Mouse (Mus musculus) MEL (cell line): ENCODE results near the gene Fkrp. TPM values are rescaled to one million over a fixed set of nuclear protein-coding genes. Genes with fewer than 3 reads are reported as not detected.

Source experiments
- DNase-seq: peaks from one replicate; pipeline ENCODE4 v3.0.0; 2011; ENCODE audit warnings: low read depth, low spot score
- H3K27ac ChIP-seq: 2 replicates; pipeline ENCODE4 v1.5.1; 2012; ENCODE audit warnings: low read depth, mild to moderate bottlenecking, control low read depth, low read length, moderate library complexity; ENCODE audit not compliant: control insufficient read depth
- H3K27me3 ChIP-seq, 2 experiments: fragments of 150-350 bp in 1 of 2; sonication (generic) in 1 of 2; 2 replicates each; pipeline ENCODE4 v1.6.1; 2012; ENCODE audit warnings: low read length in 2 of 2, mild to moderate bottlenecking in 2 of 2, improper control_type of control experiment in 1 of 2, moderate library complexity in 1 of 2; ENCODE audit not compliant: insufficient read depth in 2 of 2, control insufficient read depth in 1 of 2
- H3K36me3 ChIP-seq, 2 experiments: 2 replicates each; pipeline ENCODE4 v1.6.1; 2012 to 2014; ENCODE audit warnings: low read length in 2 of 2, improper control_type of control experiment in 1 of 2, inconsistent platforms in 1 of 2, mild to moderate bottlenecking in 1 of 2; ENCODE audit not compliant: insufficient read depth in 2 of 2, control insufficient read depth in 1 of 2
- H3K4me1 ChIP-seq, 2 experiments: fragments of 150-350 bp in 1 of 2; sonication (generic) in 1 of 2; 2 replicates each; pipeline ENCODE4 v1.6.1; 2012; ENCODE audit warnings: low read length in 2 of 2, improper control_type of control experiment in 1 of 2, mild to moderate bottlenecking in 1 of 2; ENCODE audit not compliant: insufficient read depth in 2 of 2, control insufficient read depth in 1 of 2
- H3K4me3 ChIP-seq, 2 experiments: fragments of 150-350 bp in 1 of 2; sonication (generic) in 1 of 2; 2 replicates each; pipeline ENCODE4 v1.5.1; 2012; ENCODE audit warnings: low read depth in 2 of 2, low read length in 2 of 2, mild to moderate bottlenecking in 2 of 2, moderate library complexity in 2 of 2, control low read depth in 1 of 2, improper control_type of control experiment in 1 of 2; ENCODE audit not compliant: control insufficient read depth in 1 of 2, insufficient read depth in 1 of 2
- H3K79me2 ChIP-seq: 2 replicates; pipeline ENCODE4 v1.6.1; 2012; ENCODE audit warnings: mild to moderate bottlenecking, low read length, moderate library complexity; ENCODE audit not compliant: control insufficient read depth, poor library complexity, insufficient read depth
- H3K9ac ChIP-seq: 2 replicates; pipeline ENCODE4 v1.6.1; 2012; ENCODE audit warnings: low read depth, mild to moderate bottlenecking, control low read depth, low read length, moderate library complexity; ENCODE audit not compliant: control insufficient read depth, poor library complexity, severe bottlenecking
- H3K9me3 ChIP-seq: fragments of 150-350 bp; sonication (generic); replicated peaks from 2 replicates; pipeline ENCODE4 v1.6.1; 2012; ENCODE audit warnings: mild to moderate bottlenecking, low read length, improper control_type of control experiment, moderate library complexity; ENCODE audit not compliant: insufficient read depth
- BHLHE40 ChIP-seq: IDR thresholded peaks from 2 replicates; pipeline ENCODE4 v1.6.1; 2012; ENCODE audit warnings: low read depth, mild to moderate bottlenecking, inconsistent platforms, low read length, improper control_type of control experiment, borderline replicate concordance
- CHD1 ChIP-seq: IDR thresholded peaks from 2 replicates; pipeline ENCODE4 v1.6.1; 2012; ENCODE audit warnings: low read depth, mild to moderate bottlenecking, inconsistent platforms, low read length, improper control_type of control experiment
- CHD2 ChIP-seq: IDR thresholded peaks from 2 replicates; pipeline ENCODE4 v1.6.1; 2011; ENCODE audit warnings: low read length, improper control_type of control experiment
- CTCF ChIP-seq, 3 experiments: IDR thresholded peaks in 2 of 3; conservative IDR thresholded peaks in 1 of 3; 2 replicates each; pipeline ENCODE4 v1.5.1; 2011 to 2012; ENCODE audit warnings: low read length in 3 of 3, low read depth in 2 of 3, mild to moderate bottlenecking in 2 of 3, improper control_type of control experiment in 1 of 3, inconsistent platforms in 1 of 3, mixed read lengths in 1 of 3, moderate library complexity in 1 of 3; ENCODE audit not compliant: control insufficient read depth in 1 of 3, insufficient read depth in 1 of 3, poor library complexity in 1 of 3, severe bottlenecking in 1 of 3
- E2F4 ChIP-seq: IDR thresholded peaks from 2 replicates; pipeline ENCODE4 v1.6.1; 2011; ENCODE audit warnings: low read depth, low read length, improper control_type of control experiment, borderline replicate concordance
- EP300 ChIP-seq, 2 experiments: IDR thresholded peaks; 2 replicates each; pipeline ENCODE4 v1.6.1; 2011; ENCODE audit warnings: improper control_type of control experiment in 2 of 2, low read length in 2 of 2, low read depth in 1 of 2, mild to moderate bottlenecking in 1 of 2
- ETS1 ChIP-seq: IDR thresholded peaks from 2 replicates; pipeline ENCODE4 v1.6.1; 2012; ENCODE audit warnings: low read depth, mild to moderate bottlenecking, inconsistent platforms, low read length, improper control_type of control experiment, moderate library complexity
- GABPA ChIP-seq: IDR thresholded peaks from 2 replicates; pipeline ENCODE4 v1.6.1; 2012; ENCODE audit warnings: low read depth, mild to moderate bottlenecking, inconsistent platforms, low read length, improper control_type of control experiment, moderate library complexity
- KAT2A ChIP-seq: conservative IDR thresholded peaks from 2 replicates; pipeline ENCODE4 v1.6.1; 2012; ENCODE audit warnings: low read depth, low read length, improper control_type of control experiment, inconsistent platforms
- MAX ChIP-seq: IDR thresholded peaks from 2 replicates; pipeline ENCODE4 v1.6.1; 2011; ENCODE audit warnings: low read length, improper control_type of control experiment
- MAZ ChIP-seq: IDR thresholded peaks from 2 replicates; pipeline ENCODE4 v1.6.1; 2012; ENCODE audit warnings: low read depth, mild to moderate bottlenecking, inconsistent platforms, low read length, improper control_type of control experiment
- MEF2A ChIP-seq: IDR thresholded peaks from 2 replicates; pipeline ENCODE4 v1.6.1; 2014; ENCODE audit warnings: low read depth, mild to moderate bottlenecking, inconsistent platforms, low read length, improper control_type of control experiment; ENCODE audit not compliant: poor library complexity, insufficient replicate concordance, severe bottlenecking; ENCODE audit errors: extremely low read depth
- MXI1 ChIP-seq: IDR thresholded peaks from 2 replicates; pipeline ENCODE4 v1.6.1; 2011; ENCODE audit warnings: mild to moderate bottlenecking, low read depth, low read length, improper control_type of control experiment
- MYB ChIP-seq: IDR thresholded peaks from 2 replicates; pipeline ENCODE4 v1.6.1; 2011; ENCODE audit warnings: mild to moderate bottlenecking, low read depth, low read length, improper control_type of control experiment
- NELFE ChIP-seq: IDR thresholded peaks from 2 replicates; pipeline ENCODE4 v1.6.1; 2011; ENCODE audit warnings: low read depth, low read length, improper control_type of control experiment
- NRF1 ChIP-seq: IDR thresholded peaks from 2 replicates; pipeline ENCODE4 v1.6.1; 2014; ENCODE audit warnings: low read depth, mild to moderate bottlenecking, inconsistent platforms, low read length, improper control_type of control experiment, moderate library complexity; ENCODE audit not compliant: poor library complexity, insufficient read depth, severe bottlenecking
- POLR2A ChIP-seq, 2 experiments: IDR thresholded peaks; 2 replicates each; pipeline ENCODE4 v1.6.1; 2011 to 2012; ENCODE audit warnings: low read length in 2 of 2, mild to moderate bottlenecking in 2 of 2, control low read depth in 1 of 2, improper control_type of control experiment in 1 of 2, low read depth in 1 of 2, moderate library complexity in 1 of 2; ENCODE audit not compliant: control insufficient read depth in 1 of 2, insufficient read depth in 1 of 2, poor library complexity in 1 of 2
- POLR2AphosphoS2 ChIP-seq: IDR thresholded peaks from 2 replicates; pipeline ENCODE4 v1.6.1; 2011; ENCODE audit warnings: low read length, improper control_type of control experiment
- RAD21 ChIP-seq: IDR thresholded peaks from 2 replicates; pipeline ENCODE4 v1.6.1; 2011; ENCODE audit warnings: mild to moderate bottlenecking, low read depth, low read length, improper control_type of control experiment
- RCOR1 ChIP-seq: IDR thresholded peaks from 2 replicates; pipeline ENCODE4 v1.6.1; 2012; ENCODE audit warnings: low read depth, mild to moderate bottlenecking, inconsistent platforms, low read length, improper control_type of control experiment
- SIN3A ChIP-seq: IDR thresholded peaks from 2 replicates; pipeline ENCODE4 v1.6.1; 2012; ENCODE audit warnings: low read length, improper control_type of control experiment, inconsistent platforms
- SMC3 ChIP-seq: IDR thresholded peaks from 2 replicates; pipeline ENCODE4 v1.6.1; 2011; ENCODE audit warnings: low read depth, low read length, improper control_type of control experiment
- TAL1 ChIP-seq: IDR thresholded peaks from 2 replicates; pipeline ENCODE4 v1.6.1; 2012; ENCODE audit warnings: mild to moderate bottlenecking, inconsistent platforms, low read length, moderate library complexity, mixed read lengths
- TBP ChIP-seq: IDR thresholded peaks from 2 replicates; pipeline ENCODE4 v1.8.0; 2011; ENCODE audit warnings: low read depth, low read length, improper control_type of control experiment
- UBTF ChIP-seq: IDR thresholded peaks from 2 replicates; pipeline ENCODE4 v1.6.1; 2012; ENCODE audit warnings: low read depth, mild to moderate bottlenecking, inconsistent platforms, low read length, improper control_type of control experiment, moderate library complexity, borderline replicate concordance; ENCODE audit not compliant: insufficient read depth
- USF1 ChIP-seq: IDR thresholded peaks from 2 replicates; pipeline ENCODE4 v1.6.1; 2014; ENCODE audit warnings: low read depth, mild to moderate bottlenecking, inconsistent platforms, low read length, improper control_type of control experiment, moderate library complexity
- USF2 ChIP-seq, 2 experiments: IDR thresholded peaks; 2 replicates each; pipeline ENCODE4 v1.6.1; 2011 to 2012; ENCODE audit warnings: improper control_type of control experiment in 2 of 2, low read length in 2 of 2, borderline replicate concordance in 1 of 2, inconsistent platforms in 1 of 2, low read depth in 1 of 2, mild to moderate bottlenecking in 1 of 2; ENCODE audit not compliant: insufficient read depth in 1 of 2
- ZKSCAN1 ChIP-seq: IDR thresholded peaks from 2 replicates; pipeline ENCODE4 v1.6.1; 2012; ENCODE audit warnings: low read depth, mild to moderate bottlenecking, inconsistent platforms, low read length, improper control_type of control experiment, moderate library complexity
- ZMIZ1 ChIP-seq: IDR thresholded peaks from 2 replicates; pipeline ENCODE4 v1.6.1; 2012; ENCODE audit warnings: low read depth, mild to moderate bottlenecking, inconsistent platforms, low read length, improper control_type of control experiment, moderate library complexity
- polyA plus RNA-seq, 2 experiments: library from polyadenylated mRNA; stranded (reverse) in 1 of 2; unstranded in 1 of 2; fragments of >175 nt in 1 of 2; fragments of >200 nt in 1 of 2; gene quantifications; 2 replicates each; pipeline versions ENCODE4 v1.2.1 to v1.2.4; 2012; ENCODE audit warnings: low replicate concordance in 2 of 2, low read depth in 1 of 2; ENCODE audit not compliant: insufficient read length in 2 of 2, insufficient read depth in 1 of 2, missing spikeins in 1 of 2
- total RNA-seq: library from RNA; depleted of rRNA; stranded (reverse); fragments of 300-350 nt; gene quantifications from 2 replicates; pipeline ENCODE4 v1.2.3, GENCODE M21; 2012

Fkrp gene
- total and polyA plus RNA-seq, 3 experiments, result 15.9 to 19.2 TPM; not detected in 1

GRCm38 (mm10) chr7:16820271-16820763 is 3.8 kb upstream of the Fkrp start:
- Histone ChIP-seq H3K27ac (no peak overlapping the region), H3K36me3 (peaks cover 8 to 37% of the 10 kb centered on the region in 2 experiments), H3K4me3 (no peak overlapping the region), H3K79me2 (peaks cover 61% of the 10 kb centered on the region), H3K9ac (no peak overlapping the region), H3K4me1 (peaks cover 15 to 27% of the 10 kb centered on the region in 2 experiments), H3K27me3 (no peaks in the 10 kb centered on the region), H3K9me3 (no peaks in the 10 kb centered on the region)
- TF ChIP-seq GABPA (no peak), CTCF (IDR thresholded peaks at IDR 0.05 in 2 of 3, conservative IDR thresholded peaks at IDR 0.05 in 1 of 3; ENCODE audit: control insufficient read depth in 1 of 3, insufficient read depth in 1 of 3, low read depth in 2 of 3, low read length in 3 of 3, poor library complexity in 1 of 3, severe bottlenecking in 1 of 3) (no peak)
- DNase-seq, result peak; percentile 43

DNA sequence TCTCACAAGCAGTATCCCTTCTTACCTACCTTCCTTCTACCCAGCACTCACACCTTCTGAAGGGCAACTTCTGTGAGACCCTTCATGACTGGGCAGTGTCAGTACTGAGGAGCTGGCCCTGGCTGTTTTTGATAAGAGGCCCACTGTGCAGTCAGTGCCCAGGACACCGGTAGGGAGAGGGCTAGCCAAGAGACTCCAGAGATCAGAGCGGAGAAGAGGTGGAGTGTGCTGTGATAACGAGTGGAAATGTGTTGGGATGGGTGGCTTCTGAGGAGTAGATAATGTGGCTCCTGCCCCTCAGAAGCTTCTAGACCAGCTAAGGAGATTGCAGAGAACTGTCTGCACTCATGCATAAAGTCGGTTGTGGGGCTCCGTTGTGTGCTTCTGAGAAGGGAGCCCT is 3.3 kb upstream of the Fkrp start:
- Histone ChIP-seq H3K27ac (no peak overlapping the region), H3K4me3 (no peak overlapping the region)

GRCm38 (mm10) chr7:16817693-16818092 is 1.2 kb upstream of the Fkrp start:
- peak overlapping the region; percentile 99 for H3K9ac ChIP-seq
- no peaks in the 10 kb centered on the region for H3K9me3 ChIP-seq
- DNase-seq, result no peak
- H3K36me3 ChIP-seq, result peaks cover 2 to 37% of the 10 kb centered on the region in 2 experiments; a peak in 3 of 4 replicates
- no peak overlapping the region for H3K27ac ChIP-seq
- H3K4me3 ChIP-seq, result peak overlapping the region; percentile 65 to 99
- H3K27me3 ChIP-seq, result no peaks in the 10 kb centered on the region
- peaks cover 15 to 27% of the 10 kb centered on the region in 2 experiments for H3K4me1 ChIP-seq
- peaks cover 61% of the 10 kb centered on the region for H3K79me2 ChIP-seq
- TF ChIP-seq BHLHE40, result no peak
- no peak for TF ChIP-seq SMC3
- TF ChIP-seq ETS1, result no peak
- TF ChIP-seq MXI1, result no peak
- TF ChIP-seq SIN3A, result no peak
- TF ChIP-seq MYB, result no peak
- TF ChIP-seq NELFE, result no peak
- TF ChIP-seq NRF1, result no peak
- no peak for TF ChIP-seq USF2 (IDR thresholded peaks at IDR 0.05; ENCODE audit: borderline replicate concordance in 1 of 2, insufficient read depth in 1 of 2, low read depth in 1 of 2, low read length in 2 of 2)
- no peak for TF ChIP-seq TAL1
- no peak for TF ChIP-seq POLR2AphosphoS2
- no peak for TF ChIP-seq MEF2A
- no peak for TF ChIP-seq GABPA
- no peak for TF ChIP-seq USF1
- TF ChIP-seq EP300 (IDR thresholded peaks at IDR 0.05; ENCODE audit: low read depth in 1 of 2, low read length in 2 of 2), result no peak
- TF ChIP-seq CHD1, result no peak
- TF ChIP-seq MAZ, result no peak
- no peak for TF ChIP-seq KAT2A
- no peak for TF ChIP-seq ZMIZ1
- no peak for TF ChIP-seq TBP

More for the DNA sequence above, 3.3 kb upstream of the Fkrp start:
- no peak for DNase-seq
- Histone ChIP-seq H3K4me1 (peaks cover 15 to 27% of the 10 kb centered on the region in 2 experiments), H3K27me3 (no peaks in the 10 kb centered on the region), H3K36me3 (peaks cover 4 to 37% of the 10 kb centered on the region in 2 experiments), H3K9me3 (no peaks in the 10 kb centered on the region), H3K79me2 (peaks cover 61% of the 10 kb centered on the region), H3K9ac (no peak overlapping the region)
- TF ChIP-seq CHD2 (no peak), RAD21 (no peak), MAX (no peak), ZMIZ1 (no peak), ZKSCAN1 (no peak), UBTF (no peak), USF1 (no peak), E2F4 (no peak), CHD1 (no peak), RCOR1 (no peak), POLR2A (IDR thresholded peaks at IDR 0.05; ENCODE audit: control insufficient read depth in 1 of 2, insufficient read depth in 1 of 2, low read depth in 1 of 2, low read length in 2 of 2, poor library complexity in 1 of 2) (no peak)
